Mouse (Mus musculus) myocyte (in vitro differentiated cells): ENCODE measurements around the gene Gm21992. TPM values are rescaled to one million over a fixed set of nuclear protein-coding genes. Genes with fewer than 3 reads are reported as not detected.

Source experiments
- H3K27me3 ChIP-seq: one replicate; pipeline ENCODE4 v1.6.1; 2011; ENCODE audit not compliant: control insufficient read depth, insufficient read depth, insufficient read length
- H3K36me3 ChIP-seq: one replicate; pipeline ENCODE4 v1.6.1; 2011; ENCODE audit not compliant: control insufficient read depth, insufficient read depth
- H3K4me2 ChIP-seq: one replicate; pipeline ENCODE4 v1.6.1; 2011; ENCODE audit warnings: low read depth, control low read depth
- H3K4me3 ChIP-seq: one replicate; pipeline ENCODE4 v1.5.1; 2011; ENCODE audit warnings: mild to moderate bottlenecking, control low read depth, moderate library complexity
- H3K79me2 ChIP-seq: one replicate; pipeline ENCODE4 v1.6.1; 2011; ENCODE audit not compliant: control insufficient read depth, insufficient read depth
- H3ac ChIP-seq: one replicate; pipeline ENCODE4 v1.6.1; 2011; ENCODE audit not compliant: control insufficient read depth, insufficient read length
- CEBPB ChIP-seq: IDR thresholded peaks from 2 replicates; pipeline ENCODE4 v1.6.1; 2011; ENCODE audit warnings: mild to moderate bottlenecking, moderate library complexity; ENCODE audit not compliant: poor library complexity, insufficient read depth, severe bottlenecking
- E2F4 ChIP-seq: IDR thresholded peaks from one replicate; pipeline ENCODE4 v1.6.1; 2011; ENCODE audit warnings: mild to moderate bottlenecking, control low read depth, moderate library complexity; ENCODE audit not compliant: insufficient read depth
- MAX ChIP-seq: IDR thresholded peaks from one replicate; pipeline ENCODE4 v1.6.1; 2011; ENCODE audit warnings: low read depth, mild to moderate bottlenecking, control low read depth
- MYOD1 ChIP-seq, 3 experiments: IDR thresholded peaks; one replicate each; pipeline ENCODE4 v1.6.1; 2011; ENCODE audit warnings: control low read depth in 2 of 3, low read depth in 2 of 3, mild to moderate bottlenecking in 2 of 3, moderate library complexity in 1 of 3; ENCODE audit not compliant: insufficient read length in 2 of 3, control insufficient read depth in 1 of 3
- MYOG ChIP-seq, 3 experiments: IDR thresholded peaks; one replicate each; pipeline ENCODE4 v1.6.1; 2011; ENCODE audit warnings: control low read depth in 2 of 3, low read depth in 2 of 3, mild to moderate bottlenecking in 2 of 3; ENCODE audit not compliant: insufficient read length in 2 of 3, control insufficient read depth in 1 of 3, insufficient read depth in 1 of 3
- POLR2A ChIP-seq: IDR thresholded peaks from one replicate; pipeline ENCODE4 v1.6.1; 2011; ENCODE audit warnings: low read depth, mild to moderate bottlenecking, control low read depth, moderate library complexity; ENCODE audit not compliant: insufficient read length
- POLR2AphosphoS2 ChIP-seq: IDR thresholded peaks from one replicate; pipeline ENCODE4 v1.6.1; 2011; ENCODE audit warnings: low read depth, control low read depth; ENCODE audit not compliant: insufficient read length
- REST ChIP-seq: IDR thresholded peaks from one replicate; pipeline ENCODE4 v1.6.1; 2011; ENCODE audit warnings: mild to moderate bottlenecking, control low read depth, moderate library complexity; ENCODE audit not compliant: insufficient read depth, insufficient read length
- SRF ChIP-seq: IDR thresholded peaks from one replicate; pipeline ENCODE4 v1.6.1; 2011; ENCODE audit warnings: low read depth; ENCODE audit not compliant: control insufficient read depth, insufficient read length
- TCF12 ChIP-seq: IDR thresholded peaks from one replicate; pipeline ENCODE4 v1.6.1; 2011; ENCODE audit warnings: mild to moderate bottlenecking, control low read depth; ENCODE audit not compliant: poor library complexity, insufficient read depth, severe bottlenecking
- TCF3 ChIP-seq: IDR thresholded peaks from one replicate; pipeline ENCODE4 v1.6.1; 2011; ENCODE audit warnings: low read depth, control low read depth; ENCODE audit not compliant: insufficient read length
- USF1 ChIP-seq: IDR thresholded peaks from one replicate; pipeline ENCODE4 v1.6.1; 2011; ENCODE audit warnings: low read depth, mild to moderate bottlenecking, control low read depth, moderate library complexity
- polyA plus RNA-seq: library from polyadenylated mRNA; unstranded; fragments of >200 nt; fragmentation: generic; extraction: Trizol; gene quantifications from one replicate; pipeline ENCODE4 v1.2.1, GENCODE M21; 2012; ENCODE audit warnings: missing spikeins

The Gm21992 gene
- polyA plus RNA-seq, 1 experiment = 8.1 TPM

- TF ChIP-seq MYOG (IDR thresholded peaks at IDR 0.05; ENCODE audit: control insufficient read depth in 1 of 3, insufficient read depth in 1 of 3, insufficient read length in 2 of 3, low read depth in 2 of 3) = no peak
- TF ChIP-seq POLR2A = no peak
- TF ChIP-seq CEBPB = no peak
- TF ChIP-seq MAX = no peak
- no peak for TF ChIP-seq POLR2AphosphoS2
- TF ChIP-seq E2F4 = no peak
- no peak for TF ChIP-seq TCF12
- no peak for TF ChIP-seq USF1
- TF ChIP-seq REST = no peak
- no peak for TF ChIP-seq TCF3
- no peaks in the 10 kb centered on the region for H3K36me3 ChIP-seq
- H3K4me3 ChIP-seq = no peak overlapping the region
- peaks cover 19% of the 10 kb centered on the region for H3K27me3 ChIP-seq
- no peaks in the 10 kb centered on the region for H3K79me2 ChIP-seq
- H3K4me2 ChIP-seq = no peak overlapping the region
- H3ac ChIP-seq = no peak overlapping the region
These were observed 98.5 kb downstream of the Gm21992 start for GRCm38 (mm10) chr19:4712781-4713526.

GRCm38 (mm10) chr19:4712156-4712780 lies 99.1 kb downstream of the Gm21992 start:
- H3K79me2 ChIP-seq = no peaks in the 10 kb centered on the region
- peaks cover 19% of the 10 kb centered on the region for H3K27me3 ChIP-seq
- H3K36me3 ChIP-seq = no peaks in the 10 kb centered on the region
- H3K4me3 ChIP-seq = no peak overlapping the region
- H3ac ChIP-seq = no peak overlapping the region
- H3K4me2 ChIP-seq = no peak overlapping the region
- no peak for TF ChIP-seq TCF12
- no peak for TF ChIP-seq E2F4
- no peak for TF ChIP-seq USF1
- TF ChIP-seq MAX = no peak
- no peak for TF ChIP-seq REST
- no peak for TF ChIP-seq MYOG (IDR thresholded peaks at IDR 0.05; ENCODE audit: control insufficient read depth in 1 of 3, insufficient read depth in 1 of 3, insufficient read length in 2 of 3, low read depth in 2 of 3)
- no peak for TF ChIP-seq SRF
- TF ChIP-seq CEBPB = no peak
- no peak for TF ChIP-seq POLR2A
- TF ChIP-seq POLR2AphosphoS2 = no peak
- no peak for TF ChIP-seq MYOD1 (IDR thresholded peaks at IDR 0.05; ENCODE audit: control insufficient read depth in 1 of 3, insufficient read length in 2 of 3, low read depth in 2 of 3)
- no peak for TF ChIP-seq TCF3

- Histone ChIP-seq H3ac (no peak overlapping the region), H3K4me3 (no peak overlapping the region), H3K27me3 (peaks cover 19% of the 10 kb centered on the region)
These were observed 99.7 kb downstream of the Gm21992 start for GRCm38 (mm10) chr19:4711601-4712155.

GRCm38 (mm10) chr19:4711098-4711600 lies 100.3 kb downstream of the Gm21992 start, which contains the start of gene Sptbn2:
Gene Sptbn2 (plus strand): TSS chr19:4711167.
- Histone ChIP-seq H3K36me3 (no peaks in the 10 kb centered on the region), H3K4me3 (no peak within 1 kb of the TSS), H3K79me2 (no peaks in the 10 kb centered on the region), H3K4me2 (no peak within 1 kb of the TSS), H3K27me3 (peaks cover 19% of the 10 kb centered on the region), H3ac (no peak within 1 kb of the TSS)
- TF ChIP-seq E2F4 (no peak), REST (no peak), POLR2AphosphoS2 (no peak), MAX (no peak), POLR2A (no peak), USF1 (no peak), TCF3 (no peak), MYOG (IDR thresholded peaks at IDR 0.05; ENCODE audit: control insufficient read depth in 1 of 3, insufficient read depth in 1 of 3, insufficient read length in 2 of 3, low read depth in 2 of 3) (no peak), SRF (no peak), CEBPB (no peak), MYOD1 (IDR thresholded peaks at IDR 0.05; ENCODE audit: control insufficient read depth in 1 of 3, insufficient read length in 2 of 3, low read depth in 2 of 3) (no peak), TCF12 (no peak)

More at GRCm38 (mm10) chr19:4711601-4712155, 99.7 kb downstream of the Gm21992 start:
- no peaks in the 10 kb centered on the region for H3K79me2 ChIP-seq
- TF ChIP-seq SRF = no peak
- no peak for TF ChIP-seq MAX
- TF ChIP-seq USF1 = no peak
- TF ChIP-seq MYOD1 (IDR thresholded peaks at IDR 0.05; ENCODE audit: control insufficient read depth in 1 of 3, insufficient read length in 2 of 3, low read depth in 2 of 3) = no peak
- no peak for TF ChIP-seq TCF3
- TF ChIP-seq TCF12 = no peak
- TF ChIP-seq MYOG (IDR thresholded peaks at IDR 0.05; ENCODE audit: control insufficient read depth in 1 of 3, insufficient read depth in 1 of 3, insufficient read length in 2 of 3, low read depth in 2 of 3) = no peak
- TF ChIP-seq REST = no peak
- H3K4me2 ChIP-seq = no peak overlapping the region
- no peaks in the 10 kb centered on the region for H3K36me3 ChIP-seq
